Mouse (Mus musculus) v-Abl transformed pro-B cells (cell line): ENCODE measurements at regions not wholly inside any gene's neighbourhood (a gene's known extent, or its start where the extent isn't known, plus 50 kb on each side); places are given as distances from the start of the nearest gene placed in this dataset.

Source experiments
- in situ Hi-C, 2 experiments: fragments of 400-800 bp; cut with MboI; formaldehyde crosslinking; loops; one replicate each; pipeline ENCODE4 v1.15.1; 2025; ENCODE audit not compliant: unreplicated experiment in 2 of 2

- in situ Hi-C loops, result no loop called here
These were observed 163.9 kb downstream of the Ptprc start for GRCm38 (mm10) chr1:138011581-138011980.

- in situ Hi-C loops, result no loop called here
These were observed 164.5 kb downstream of the Ptprc start for GRCm38 (mm10) chr1:138010910-138011477.

DNA sequence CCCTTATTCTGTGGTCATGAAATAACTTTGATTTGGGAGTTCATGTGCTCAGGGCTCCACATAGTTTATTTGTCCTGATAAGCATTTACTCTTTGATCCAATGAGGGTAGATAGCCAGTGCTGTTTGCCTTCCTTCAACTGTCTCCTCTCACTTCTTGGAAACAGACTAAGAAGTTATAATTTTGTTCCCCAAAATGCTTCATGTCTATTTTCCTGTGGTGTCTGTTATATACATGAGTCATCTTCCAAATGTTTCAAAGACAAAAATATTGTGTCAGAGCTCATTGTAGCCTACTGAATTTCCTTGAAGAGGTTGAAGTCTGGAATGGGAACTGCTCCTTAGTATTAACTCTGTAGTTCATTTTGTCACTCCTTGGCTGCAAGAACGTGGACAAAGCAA, 168.7 kb downstream of the Ptprc start:
- in situ Hi-C loops, result no loop called here

- in situ Hi-C loops, result no loop called here
These were observed 171.2 kb downstream of the Ptprc start for GRCm38 (mm10) chr1:138004319-138004718.

DNA sequence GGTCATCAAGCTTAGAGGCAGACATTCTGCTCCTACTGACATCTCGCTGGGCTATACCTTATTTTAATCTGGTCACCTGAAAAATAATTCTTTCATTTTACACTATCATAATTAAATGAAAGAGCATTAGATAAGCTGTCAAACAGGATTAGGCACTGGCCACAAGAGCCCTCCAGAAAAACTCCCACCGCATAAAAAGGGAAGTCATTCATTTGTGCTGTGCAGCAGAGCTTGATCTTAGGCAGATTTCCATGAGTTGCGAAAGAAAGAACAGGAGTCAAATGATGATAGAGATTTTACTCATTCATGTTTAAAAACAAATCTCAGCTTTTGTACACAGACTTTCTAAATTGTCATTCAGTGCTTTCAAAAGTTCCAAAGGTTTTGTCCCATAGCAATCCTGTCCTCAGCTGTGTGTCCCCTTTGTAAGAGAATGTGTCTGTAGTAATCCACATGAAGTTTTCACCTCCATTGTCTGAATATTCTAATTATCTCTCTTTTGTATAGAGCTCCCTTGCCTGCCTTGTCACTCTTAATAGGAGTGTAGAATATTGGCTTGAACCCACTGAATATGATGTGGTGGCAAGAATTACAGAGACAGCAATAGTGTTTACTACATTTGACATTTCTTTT, 176.1 kb downstream of the Ptprc start:
- in situ Hi-C loops, result no loop called here

- in situ Hi-C loops, result no loop called here
These were observed 179.5 kb downstream of the Ptprc start for GRCm38 (mm10) chr1:137996041-137996440.

- in situ Hi-C loops, result no loop called here
These were observed 183.6 kb downstream of the Ptprc start for GRCm38 (mm10) chr1:137991936-137992335.

- in situ Hi-C loops, result no loop called here
These were observed 184.1 kb downstream of the Ptprc start for GRCm38 (mm10) chr1:137991412-137991811.

GRCm38 (mm10) chr1:137973406-137973805, 202.1 kb downstream of the Ptprc start:
- in situ Hi-C loops, result no loop called here

GRCm38 (mm10) chr1:137972620-137973350, 202.7 kb downstream of the Ptprc start:
- in situ Hi-C loops, result no loop called here

DNA sequence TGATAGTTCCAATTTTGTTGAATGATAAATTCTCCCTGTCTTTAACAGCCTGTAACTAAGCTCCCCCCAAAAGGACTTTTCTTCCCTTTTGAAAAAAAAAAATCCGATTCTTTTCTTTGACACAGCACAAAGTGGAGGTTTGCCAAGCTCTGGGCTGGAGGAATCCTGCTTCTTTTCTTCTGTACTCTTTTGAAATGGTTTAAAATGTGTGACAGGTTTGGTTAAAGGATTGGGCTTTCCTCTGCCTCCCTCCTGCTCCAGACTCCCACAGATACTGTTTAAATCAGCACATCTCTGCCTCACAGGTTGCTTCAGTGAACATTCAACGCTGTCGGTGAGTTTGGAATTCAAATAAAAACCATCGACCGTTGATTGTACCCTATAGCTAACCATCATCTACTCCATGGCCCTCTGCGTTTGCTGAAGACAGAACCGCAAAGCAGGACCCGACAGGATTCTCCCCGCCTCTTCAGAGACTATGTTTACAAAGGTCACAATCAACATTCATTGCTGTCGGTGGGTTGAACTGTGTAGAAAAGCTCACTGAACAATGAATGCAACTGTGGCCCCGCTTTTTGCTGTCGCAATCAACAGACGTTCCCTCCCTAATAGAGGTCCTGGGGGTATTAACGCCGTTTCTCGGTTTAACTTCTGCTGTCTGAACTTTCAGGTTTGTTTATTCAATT, 209.2 kb downstream of the Ptprc start:
- in situ Hi-C loops, result no loop called here

DNA sequence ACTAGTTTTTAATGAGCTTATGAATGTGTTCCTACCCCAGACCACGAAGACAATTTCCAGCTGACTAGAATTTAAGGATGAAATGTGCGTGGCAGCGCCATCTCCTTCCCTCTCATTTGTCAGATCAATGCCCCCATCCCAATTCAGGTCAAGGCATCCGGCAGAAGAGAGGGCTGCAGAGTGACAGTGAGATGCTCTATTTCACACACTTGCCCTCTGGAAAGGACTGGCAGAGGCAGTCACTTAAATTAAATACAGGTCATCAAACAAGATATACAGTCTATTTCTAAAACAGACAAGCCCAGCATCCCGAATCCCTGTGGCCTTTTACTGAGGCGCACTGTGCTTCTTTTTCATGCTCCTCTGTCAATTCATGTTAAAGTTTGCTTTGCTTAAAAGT, 211.9 kb downstream of the Ptprc start:
- in situ Hi-C loops, result no loop called here

DNA sequence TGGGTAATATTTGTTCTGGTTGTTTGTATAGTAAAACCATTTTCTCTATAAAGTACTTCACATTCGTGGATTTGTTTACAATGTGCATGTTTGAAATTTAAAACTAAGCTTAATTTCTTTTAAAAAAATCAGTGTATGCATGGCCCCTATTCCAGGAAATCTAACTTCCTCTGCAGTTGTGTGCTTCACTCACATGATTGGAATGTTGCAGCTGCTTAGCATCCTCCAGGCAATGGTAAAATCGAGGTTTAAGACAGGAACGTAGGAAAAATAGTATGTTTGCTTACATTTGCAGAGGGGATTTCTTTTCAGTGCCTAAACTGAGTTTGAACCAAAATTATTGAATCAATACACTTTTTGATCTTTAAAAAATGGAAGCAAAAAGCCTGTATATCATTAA, 217.5 kb downstream of the Ptprc start:
- in situ Hi-C loops, result no loop called here

DNA sequence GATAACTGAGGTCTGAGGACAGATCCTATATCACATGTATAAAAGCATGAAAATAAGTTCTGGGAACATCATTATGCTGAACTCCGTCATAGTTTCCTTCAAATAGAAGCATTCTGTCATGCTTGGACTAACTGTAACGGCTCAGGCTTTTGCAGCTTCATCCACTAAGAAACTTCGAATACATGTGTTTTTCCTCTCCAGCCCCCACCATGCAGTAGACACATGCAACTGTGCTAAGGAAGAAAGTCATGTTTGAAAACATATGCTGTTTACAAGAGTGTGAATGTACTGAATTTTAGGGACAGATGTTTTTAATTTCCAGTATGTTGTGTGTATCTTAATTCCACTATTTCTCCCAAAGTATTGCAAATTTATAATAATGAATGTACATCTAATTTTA, 219.5 kb downstream of the Ptprc start:
- in situ Hi-C loops, result no loop called here

- in situ Hi-C loops, result no loop called here
These were observed 220.4 kb downstream of the Ptprc start for GRCm38 (mm10) chr1:137955139-137955538.

DNA sequence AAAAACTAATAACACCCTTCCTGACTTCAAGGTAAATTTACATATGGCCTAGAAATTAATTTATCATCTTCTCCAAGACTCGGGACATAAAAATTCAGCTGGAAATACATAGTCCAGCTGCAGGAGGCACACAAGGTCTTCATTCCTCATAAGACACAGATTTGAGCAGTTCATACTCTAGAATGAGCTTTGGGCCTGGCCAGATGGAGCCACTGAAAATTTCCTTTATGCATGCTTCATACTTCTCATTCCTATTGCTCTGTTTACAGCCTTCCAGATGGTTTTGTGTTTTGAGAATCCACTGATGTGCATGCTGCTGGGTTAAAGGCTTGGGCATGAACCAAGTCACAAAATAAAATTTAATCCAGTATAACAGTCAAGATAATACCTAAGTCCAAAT, 222.1 kb downstream of the Ptprc start:
- in situ Hi-C loops, result no loop called here

GRCm38 (mm10) chr1:137952777-137953176, 222.7 kb downstream of the Ptprc start:
- in situ Hi-C loops, result no loop called here

GRCm38 (mm10) chr1:137947900-137948299, 227.6 kb downstream of the Ptprc start:
- in situ Hi-C loops, result loop anchor here (5.0 to 25.0 kb wide), 3 partner anchors 94 to 613 kb away; no protein-coding TSS in a partner anchor

DNA sequence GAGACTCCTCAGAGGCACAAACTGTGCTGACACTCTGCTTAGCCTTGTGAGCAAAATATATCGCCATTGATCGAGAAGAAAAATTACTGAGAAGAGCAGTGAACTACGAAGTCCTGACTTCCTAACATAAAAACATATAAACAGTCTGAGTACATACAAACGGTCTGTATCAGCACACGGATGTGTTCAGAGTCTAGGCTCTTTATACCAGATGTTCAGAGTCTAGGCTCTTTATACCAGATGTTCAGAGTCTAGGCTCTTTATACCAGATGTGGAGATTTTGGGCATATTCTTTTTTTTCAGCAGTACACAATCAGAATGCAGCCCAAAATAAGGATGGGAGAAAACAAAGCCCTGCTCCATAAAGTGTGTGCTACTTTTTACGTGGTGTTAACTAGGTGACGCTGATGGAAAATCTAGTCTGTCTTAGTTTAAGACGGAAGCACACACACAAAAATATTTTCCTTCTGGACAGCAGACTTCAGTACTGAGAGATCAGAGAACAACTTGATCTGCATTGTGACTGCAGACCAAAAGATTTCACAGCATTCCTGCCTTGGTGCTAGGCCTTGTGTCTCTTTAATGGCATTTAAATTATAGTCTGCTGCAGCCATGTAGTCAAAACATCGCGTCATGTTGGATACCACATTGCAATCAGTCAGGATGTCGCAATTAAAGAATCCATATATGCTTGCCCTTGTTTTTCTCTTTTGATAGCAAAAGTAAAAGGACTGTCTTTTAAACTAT, 233.6 kb downstream of the Ptprc start:
- in situ Hi-C loops, result loop anchor here in 1 of 2 experiments (10.0 to 25.0 kb wide), 2 partner anchors 355 to 607 kb away; no protein-coding TSS in a partner anchor

DNA sequence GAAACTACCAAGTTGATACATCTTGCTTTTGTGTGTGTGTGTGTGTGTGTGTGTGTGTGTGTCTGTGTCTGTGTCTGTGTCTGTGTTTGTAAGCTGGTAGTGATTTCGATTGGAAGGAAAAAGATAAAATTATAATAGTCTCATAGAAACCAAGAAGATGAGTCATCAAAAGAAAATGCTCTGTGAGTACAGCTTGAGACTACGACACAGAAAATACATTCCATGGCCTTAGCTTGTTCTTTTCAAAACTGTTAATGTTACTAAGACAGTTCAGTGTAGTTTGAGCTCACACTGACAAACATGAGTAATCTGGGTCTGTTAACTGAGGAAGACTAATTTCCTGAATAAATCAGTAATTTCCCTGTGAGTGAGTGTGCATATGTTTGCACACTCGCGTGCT, 239.8 kb downstream of the Ptprc start:
- in situ Hi-C loops, result loop anchor here in 1 of 2 experiments (10.0 to 25.0 kb wide), 2 partner anchors 131 to 348 kb away; no protein-coding TSS in a partner anchor
